Mouse (Mus musculus): ENCODE data around the gene Mvp.

- TF ChIP-seq CTCF (IDR thresholded peaks at IDR 0.05) = no peak
- TF ChIP-seq EP300 (IDR thresholded peaks at IDR 0.05) = no peak
Measured at GRCm38 (mm10) chr7:126975493-126975892, 38.9 kb downstream of the Mvp start.

Data from lung, postnatal 0 days (tissue).